Mouse (Mus musculus) hindbrain, embryonic 14.5 days (tissue): ENCODE measurements around the gene Cacng3. TPM values are rescaled to one million over a fixed set of nuclear protein-coding genes. Genes with fewer than 3 reads are reported as not detected.

Source experiments
- ATAC-seq: fragments of 200-750 bp; cut with Nextera tagmentation; 2 replicates; pipeline ENCODE4 v1.8.0; 2017; ENCODE audit warnings: moderate number of reproducible peaks, mild to moderate bottlenecking, moderate TSS enrichment, moderate library complexity; ENCODE audit not compliant: low FRiP score
- DNase-seq: peaks from one replicate; pipeline ENCODE4 v3.0.0-alpha.2; 2015; ENCODE audit warnings: low spot score
- H3K27ac ChIP-seq: fragments of 300-500 bp; sonication (generic); 2 replicates; pipeline ENCODE4 v1.5.1; 2014; ENCODE audit warnings: mild to moderate bottlenecking, moderate library complexity
- H3K27me3 ChIP-seq: fragments of 300-500 bp; sonication (generic); 2 replicates; pipeline ENCODE4 v1.6.1; 2014; ENCODE audit warnings: mild to moderate bottlenecking, low read length, mixed read lengths; ENCODE audit not compliant: control insufficient read depth, insufficient read depth
- H3K36me3 ChIP-seq: fragments of 300-500 bp; sonication (generic); replicated peaks from 2 replicates; pipeline ENCODE4 v1.6.1; 2014; ENCODE audit not compliant: control insufficient read depth, insufficient read depth
- H3K4me1 ChIP-seq: fragments of 300-500 bp; sonication (generic); replicated peaks from 2 replicates; pipeline ENCODE4 v1.6.1; 2014; ENCODE audit warnings: antibody characterized with exemption, low read length, mixed read lengths; ENCODE audit not compliant: control insufficient read depth, insufficient read depth
- H3K4me2 ChIP-seq: fragments of 300-500 bp; sonication (generic); replicated peaks from 2 replicates; pipeline ENCODE4 v1.6.1; 2014; ENCODE audit warnings: mild to moderate bottlenecking, moderate library complexity
- H3K4me3 ChIP-seq: fragments of 300-500 bp; sonication (generic); replicated peaks from 2 replicates; pipeline ENCODE4 v1.5.1; 2014; ENCODE audit warnings: mild to moderate bottlenecking, low read length
- H3K9ac ChIP-seq: fragments of 300-500 bp; sonication (generic); 2 replicates; pipeline ENCODE4 v1.6.1; 2014
- H3K9me3 ChIP-seq: fragments of 300-500 bp; sonication (generic); 2 replicates; pipeline ENCODE4 v1.6.1; 2016; ENCODE audit warnings: low read length; ENCODE audit not compliant: control insufficient read depth
- WGBS: fragments of 180-500 bp; shearing (Covaris S2); extraction: QIAGEN DNeasy Blood & Tissue Kit; methylation state at CpG from one replicate; pipeline ENCODE4 v1.1.7; 2014; 5-methylcytosine and 5-hydroxymethylcytosine counted together
- polyA plus RNA-seq: library from polyadenylated mRNA; unstranded; fragments of >200 nt; fragmentation: Nextera tagmentation; extraction: Ambion mirVana; gene quantifications from 2 replicates; pipeline ENCODE4 v1.2.1, GENCODE M21; 2014

The Cacng3 gene
- polyA plus RNA-seq, 1 experiment from 2014 or later: 22.1 TPM

DNA sequence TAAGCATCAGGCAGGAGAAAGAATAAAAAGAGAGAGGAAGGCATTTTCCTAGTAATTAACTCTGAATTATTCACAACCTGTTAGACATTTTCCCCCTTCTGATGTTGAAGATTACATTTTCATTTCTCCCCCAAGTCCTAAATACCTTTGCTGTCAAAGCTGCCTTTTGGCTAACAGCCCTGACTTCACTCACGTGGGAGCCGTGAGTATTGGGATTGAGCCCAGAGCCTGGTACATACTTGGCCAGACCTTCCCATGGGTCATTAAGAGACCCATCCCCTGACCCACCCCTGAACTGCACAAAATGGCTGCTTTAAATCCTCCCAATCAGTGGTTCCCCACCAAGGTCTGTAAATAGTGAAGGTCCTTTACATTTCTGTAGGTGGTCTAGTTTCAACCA is 130.5 kb downstream of the Cacng3 start:
- no peak overlapping the region for H3K4me2 ChIP-seq
- no peak overlapping the region for H3K4me3 ChIP-seq
- WGBS: 74% methylated on average over 2 of the region's 2 CpGs
- no peaks in the 10 kb centered on the region for H3K27me3 ChIP-seq
- no peaks in the 10 kb centered on the region for H3K36me3 ChIP-seq
- H3K9ac ChIP-seq: no peak overlapping the region
- ATAC-seq: no peak
- no peaks in the 10 kb centered on the region for H3K9me3 ChIP-seq
- H3K27ac ChIP-seq: no peak overlapping the region
- no peaks in the 10 kb centered on the region for H3K4me1 ChIP-seq
- no peak for DNase-seq

DNA sequence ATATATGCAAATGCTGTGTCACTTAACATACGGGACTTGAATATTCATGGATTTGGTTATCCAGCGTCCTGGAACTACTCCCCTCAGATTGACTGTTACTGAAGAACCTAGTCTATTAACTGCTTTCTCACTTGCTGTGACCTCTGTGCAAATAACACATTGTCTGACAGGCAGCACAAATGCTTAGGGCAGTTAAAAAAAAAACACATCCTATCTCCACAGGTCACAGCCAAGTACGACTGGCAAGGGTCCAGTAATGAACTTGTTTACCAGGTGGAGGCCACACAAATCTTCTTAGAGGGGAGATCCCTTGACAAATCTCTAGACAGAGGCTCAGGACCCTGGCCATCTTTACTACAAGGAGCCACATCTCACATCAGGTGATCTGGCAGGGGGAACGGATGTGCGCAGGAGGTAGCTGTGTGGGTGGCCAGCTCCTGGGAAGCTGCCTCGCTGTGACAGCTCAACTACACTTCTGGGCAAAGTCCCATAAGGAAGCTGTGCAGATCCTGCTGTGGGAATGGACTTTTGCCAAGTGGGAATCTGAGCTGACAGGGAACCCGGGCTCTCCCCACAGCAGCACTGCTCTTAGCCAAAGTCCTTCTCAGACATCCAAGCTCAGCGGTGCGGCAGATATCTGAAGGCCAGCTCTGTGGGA is 133.7 kb downstream of the Cacng3 start:
- no peak overlapping the region for H3K4me3 ChIP-seq
- no peak overlapping the region for H3K9ac ChIP-seq
- no peaks in the 10 kb centered on the region for H3K9me3 ChIP-seq
- no peaks in the 10 kb centered on the region for H3K4me1 ChIP-seq
- no peaks in the 10 kb centered on the region for H3K27me3 ChIP-seq
- WGBS: 59% methylated on average over 9 of the region's 9 CpGs
- DNase-seq: peak; percentile 53
- ATAC-seq: no peak; the same call in 1 of the 2 replicates
- H3K36me3 ChIP-seq: no peaks in the 10 kb centered on the region
- no peak overlapping the region for H3K27ac ChIP-seq
- no peak overlapping the region for H3K4me2 ChIP-seq

DNA sequence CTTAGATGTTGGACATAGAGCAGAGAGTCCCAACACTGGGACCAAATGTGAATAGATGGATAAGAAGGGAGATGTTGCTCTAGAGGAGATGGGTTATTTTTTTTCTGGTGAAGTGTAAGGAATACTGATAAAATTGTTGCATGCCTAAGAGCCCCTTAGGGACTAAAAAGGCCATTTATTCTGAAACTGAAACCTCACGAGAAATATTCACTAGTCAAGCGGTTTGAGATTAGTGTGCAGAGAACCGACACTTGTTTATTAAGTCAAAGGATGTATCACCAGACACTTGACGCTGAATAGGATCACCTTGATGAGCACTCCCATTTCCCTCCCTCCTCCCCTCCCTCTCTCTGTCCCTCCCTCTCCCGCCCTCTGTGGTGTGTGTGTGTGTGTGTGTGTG is 136.2 kb downstream of the Cacng3 start:
- 87% methylated on average over 5 of the region's 5 CpGs for WGBS
- H3K9me3 ChIP-seq: no peaks in the 10 kb centered on the region

DNA sequence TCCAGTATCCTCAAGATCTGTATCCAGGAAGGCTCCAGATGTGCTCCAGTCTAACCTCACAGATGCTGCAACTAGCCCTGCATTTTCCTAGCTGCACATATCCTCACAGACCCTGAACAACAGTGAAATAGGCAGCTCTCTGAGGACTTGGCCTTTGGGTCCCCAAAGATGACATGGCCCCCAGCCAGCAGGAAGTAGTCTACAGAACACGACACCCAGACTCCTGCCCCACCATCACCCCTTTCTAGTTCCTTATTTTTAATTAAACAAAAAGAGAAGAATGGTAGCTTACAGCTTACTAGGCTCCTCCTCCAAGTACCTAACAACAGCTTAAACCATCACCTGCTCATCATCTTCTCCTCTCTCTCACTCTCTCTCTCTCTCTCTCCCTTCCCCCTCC is 143.4 kb downstream of the Cacng3 start:
- ATAC-seq: no peak
- H3K27me3 ChIP-seq: no peaks in the 10 kb centered on the region
- no peak overlapping the region for H3K4me2 ChIP-seq
- no peak overlapping the region for H3K4me3 ChIP-seq
- no peak overlapping the region for H3K9ac ChIP-seq
- 67% methylated on average over 1 of the region's 1 CpGs for WGBS
- no peaks in the 10 kb centered on the region for H3K4me1 ChIP-seq
- H3K27ac ChIP-seq: no peak overlapping the region
- no peaks in the 10 kb centered on the region for H3K36me3 ChIP-seq
- H3K9me3 ChIP-seq: no peaks in the 10 kb centered on the region
- DNase-seq: no peak

More for the DNA sequence above, 136.2 kb downstream of the Cacng3 start:
- Histone ChIP-seq H3K27ac (no peak overlapping the region), H3K4me3 (no peak overlapping the region), H3K27me3 (no peaks in the 10 kb centered on the region), H3K4me1 (no peaks in the 10 kb centered on the region), H3K36me3 (no peaks in the 10 kb centered on the region), H3K4me2 (no peak overlapping the region), H3K9ac (no peak overlapping the region)
- no peak for DNase-seq
- ATAC-seq: no peak

DNA sequence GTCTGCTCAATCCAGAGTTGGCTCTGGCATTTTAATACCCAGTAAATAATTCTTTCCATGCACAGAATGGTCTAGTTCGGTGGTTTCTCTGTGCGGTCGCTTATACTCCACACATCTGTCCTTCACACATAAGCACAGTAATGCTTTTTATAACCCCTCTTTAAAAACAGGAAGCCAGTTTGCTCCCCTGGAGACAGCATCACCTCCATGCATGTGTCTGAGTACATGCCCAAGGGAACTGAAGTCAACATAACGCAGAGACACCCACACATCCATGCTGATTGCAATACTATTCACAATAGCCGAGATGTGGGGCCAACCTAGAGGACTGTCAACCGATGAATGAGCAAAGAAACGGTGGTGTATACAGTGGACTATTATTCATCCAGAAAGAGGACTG is 147.3 kb downstream of the Cacng3 start:
- no peaks in the 10 kb centered on the region for H3K9me3 ChIP-seq
- no peak for ATAC-seq
- no peaks in the 10 kb centered on the region for H3K27me3 ChIP-seq
- WGBS: 90% methylated on average over 7 of the region's 7 CpGs
- H3K9ac ChIP-seq: no peak overlapping the region
- H3K4me3 ChIP-seq: no peak overlapping the region
- no peaks in the 10 kb centered on the region for H3K4me1 ChIP-seq
- no peak overlapping the region for H3K4me2 ChIP-seq
- H3K36me3 ChIP-seq: no peaks in the 10 kb centered on the region
- DNase-seq: no peak
- H3K27ac ChIP-seq: no peak overlapping the region
